Mouse (Mus musculus): Measurements from ENCODE around the gene Pogz.
A peak's percentile ranks its signal among the peaks of the same experiment; 100 is the strongest.
"Not testable (repeated sequence)": the region's sequence is repeated elsewhere in the genome, so short reads cannot be mapped to it uniquely, and the experiment has no call there.

Pogz gene

DNA sequence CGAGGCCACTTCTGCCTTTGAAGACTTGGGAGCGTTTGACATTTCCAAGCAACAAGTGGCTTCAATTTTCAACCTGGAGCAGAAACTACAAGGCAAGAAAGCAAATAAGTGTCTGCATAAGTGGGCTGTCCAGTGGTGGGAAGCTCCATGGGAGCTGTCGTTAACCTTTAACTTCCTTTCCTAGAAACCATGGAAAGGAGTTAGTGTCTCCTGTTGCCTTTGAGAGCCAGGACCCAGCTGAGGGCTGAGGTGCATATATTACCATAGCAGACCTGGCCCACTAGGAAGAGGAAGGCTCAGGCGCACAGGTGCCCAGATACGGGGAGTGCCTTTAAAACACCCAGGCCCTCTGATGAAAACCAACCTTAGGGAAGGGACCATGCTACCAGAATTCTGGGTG is 4.7 kb upstream of the Pogz start:
- no peak for DNase-seq (ENCODE audit: low spot score in 2 of 2)

- DNase-seq (ENCODE audit: low spot score in 2 of 2): no peak
Observed at GRCm38 (mm10) chr3:94833358-94833757, 4.0 kb upstream of the Pogz start.

DNA sequence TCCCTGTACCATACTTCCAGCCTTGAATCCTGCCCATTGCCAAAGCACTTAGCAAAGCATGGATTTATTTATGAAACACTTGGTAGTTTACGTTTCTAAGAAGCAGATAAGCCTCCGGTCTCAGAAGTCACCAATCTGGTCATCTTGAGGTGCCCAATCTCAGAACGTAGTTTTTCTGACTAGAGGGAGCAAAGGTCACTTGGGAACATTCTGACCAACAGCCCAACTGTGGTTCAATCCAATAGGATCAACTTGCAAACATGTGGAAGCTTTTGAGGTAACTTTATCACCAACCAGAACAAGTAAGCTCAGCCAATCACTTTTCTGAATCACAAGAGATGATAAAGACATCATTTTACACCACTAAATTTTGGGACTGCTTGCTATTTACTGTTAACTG is 2.0 kb upstream of the Pogz start:
- DNase-seq (ENCODE audit: low spot score in 2 of 2): no peak

DNA sequence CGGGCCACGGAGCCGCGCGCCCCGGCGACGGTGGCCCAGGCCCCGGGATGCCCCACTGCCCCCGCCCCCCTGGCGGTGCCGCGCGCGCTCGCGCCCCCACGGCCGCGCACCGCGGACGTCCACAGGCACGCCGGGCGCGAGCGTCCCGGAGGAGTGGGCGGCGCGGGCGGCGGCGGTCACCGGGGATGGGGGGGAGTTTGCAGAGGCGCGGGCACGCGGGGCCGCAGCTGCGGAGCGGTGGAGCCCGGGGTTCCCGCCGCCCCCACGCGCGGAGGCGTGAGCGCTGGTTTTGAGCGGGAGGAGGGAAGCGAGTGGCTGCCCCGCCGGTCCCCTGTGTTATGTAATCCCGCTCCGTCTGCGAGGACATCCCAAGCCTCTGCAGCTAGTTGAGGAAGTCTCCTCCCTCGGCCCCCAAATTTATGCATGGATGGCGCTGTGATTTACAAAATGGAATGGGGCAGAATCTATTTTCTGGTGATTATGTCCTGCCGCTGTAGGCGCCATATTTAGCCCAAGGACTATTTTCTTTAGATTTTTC is 661 bp downstream of the Pogz start:
- DNase-seq (ENCODE audit: low spot score in 2 of 2): peak; percentile 88 to 89

DNA sequence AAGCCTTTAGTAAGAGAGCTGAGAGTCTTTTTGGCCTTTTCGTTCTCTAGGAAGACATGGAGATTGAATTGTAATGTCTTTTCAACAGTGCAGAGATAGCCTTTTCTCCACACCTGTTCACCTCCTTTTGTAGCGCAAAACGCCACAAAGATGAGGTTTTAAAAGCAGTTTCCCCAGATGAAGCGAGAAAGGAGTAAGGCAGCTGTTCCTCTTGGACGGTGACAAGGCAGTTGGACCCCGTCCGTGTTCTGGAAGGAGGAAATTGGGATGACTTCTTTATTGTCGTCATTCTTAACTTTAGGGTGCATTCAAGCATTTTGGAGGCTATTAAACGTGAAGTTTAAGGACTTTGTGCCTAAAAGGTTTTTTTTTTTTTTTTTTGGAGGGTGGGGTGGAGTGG is 1.3 kb downstream of the Pogz start:
- DNase-seq (ENCODE audit: low spot score in 2 of 2): no peak

DNA sequence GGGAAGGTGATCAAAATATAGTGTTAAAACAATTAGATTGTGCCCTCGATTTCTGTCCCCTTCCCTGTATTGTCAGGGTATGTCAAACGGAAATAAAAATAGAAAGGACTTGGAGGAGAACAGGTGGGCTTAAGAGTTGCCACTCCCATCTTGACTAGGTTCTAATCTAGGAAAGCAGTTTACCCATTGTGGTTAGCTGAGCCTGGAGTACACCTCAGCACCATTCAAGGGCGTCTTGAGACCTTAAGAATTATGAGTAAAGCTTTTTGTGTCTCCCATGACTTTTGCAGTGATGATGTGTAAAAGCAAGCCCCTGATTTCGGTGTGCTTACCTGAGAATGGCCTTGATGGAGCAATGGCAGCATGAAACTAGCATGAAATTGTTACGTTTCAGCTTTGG is 1.7 kb downstream of the Pogz start:
- no peak for DNase-seq (ENCODE audit: low spot score in 2 of 2)

GRCm38 (mm10) chr3:94847382-94847781 is 10.0 kb downstream of the Pogz start:
- DNase-seq (ENCODE audit: low spot score in 2 of 2): no peak

DNA sequence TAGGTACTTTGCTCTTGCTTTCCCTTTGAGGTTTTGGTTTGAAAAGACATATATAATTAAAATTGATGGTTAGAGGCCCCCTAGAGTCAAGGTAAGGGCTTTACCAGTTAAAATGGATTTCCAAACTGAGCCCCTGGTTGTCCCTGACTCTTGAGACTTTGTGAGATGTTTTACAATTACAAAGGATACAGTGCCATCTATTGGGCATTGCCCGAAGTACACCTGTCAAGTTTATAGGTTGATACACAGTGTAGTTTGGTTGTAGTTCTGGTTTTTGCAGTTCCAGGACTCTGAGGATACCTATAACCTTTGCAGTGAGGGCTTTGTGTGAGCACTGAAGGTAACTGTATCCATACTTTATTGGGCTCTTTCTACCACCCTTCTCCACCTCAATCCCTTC is 12.0 kb downstream of the Pogz start:
- DNase-seq (ENCODE audit: low spot score in 2 of 2): peak; percentile 32 to 75

DNA sequence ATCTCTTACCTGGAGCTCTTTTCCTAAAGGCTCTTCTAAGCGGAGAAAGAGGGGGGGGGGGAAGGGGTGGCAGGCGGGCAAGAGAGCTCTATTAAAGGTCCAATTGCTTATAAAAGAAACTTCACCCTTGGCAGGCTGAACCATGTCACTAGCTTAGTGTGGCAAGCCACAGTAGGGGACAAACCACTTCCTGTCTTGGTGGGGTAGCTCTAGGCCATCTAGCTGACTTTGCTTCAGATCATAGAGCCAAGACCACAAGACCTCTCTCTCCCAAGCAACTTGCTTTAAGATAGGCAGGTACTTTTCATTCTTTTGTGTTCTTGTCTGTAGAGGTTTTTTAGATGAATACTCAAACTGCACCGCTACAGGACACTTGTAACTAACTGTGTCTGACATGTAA is 14.4 kb downstream of the Pogz start:
- no peak for DNase-seq (ENCODE audit: low spot score in 2 of 2)

DNA sequence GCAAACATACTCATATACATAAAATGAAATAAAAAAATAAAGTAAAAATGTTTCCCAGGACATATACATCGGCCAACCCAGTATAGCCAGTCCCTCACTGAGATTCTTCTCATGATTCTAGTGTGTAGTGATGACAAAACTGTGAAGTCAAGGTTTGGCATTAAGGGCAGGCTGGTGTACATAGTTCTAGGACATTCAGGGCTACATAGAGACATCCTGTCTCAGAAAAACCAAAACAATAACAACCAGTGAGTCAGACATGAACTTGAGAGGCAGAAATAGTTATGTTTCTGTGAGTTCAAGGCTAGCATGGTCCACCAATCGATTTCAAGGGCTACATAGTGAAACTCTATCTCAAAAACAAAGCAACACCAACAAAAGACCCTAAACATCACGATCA is 14.8 kb downstream of the Pogz start:
- DNase-seq (ENCODE audit: low spot score in 2 of 2): no peak

- no peak for DNase-seq (ENCODE audit: low spot score in 2 of 2)
Observed at GRCm38 (mm10) chr3:94859471-94859870, 22.1 kb downstream of the Pogz start.

GRCm38 (mm10) chr3:94869011-94869410 is 31.6 kb downstream of the Pogz start:
- no peak for DNase-seq (ENCODE audit: low spot score in 2 of 2)

DNA sequence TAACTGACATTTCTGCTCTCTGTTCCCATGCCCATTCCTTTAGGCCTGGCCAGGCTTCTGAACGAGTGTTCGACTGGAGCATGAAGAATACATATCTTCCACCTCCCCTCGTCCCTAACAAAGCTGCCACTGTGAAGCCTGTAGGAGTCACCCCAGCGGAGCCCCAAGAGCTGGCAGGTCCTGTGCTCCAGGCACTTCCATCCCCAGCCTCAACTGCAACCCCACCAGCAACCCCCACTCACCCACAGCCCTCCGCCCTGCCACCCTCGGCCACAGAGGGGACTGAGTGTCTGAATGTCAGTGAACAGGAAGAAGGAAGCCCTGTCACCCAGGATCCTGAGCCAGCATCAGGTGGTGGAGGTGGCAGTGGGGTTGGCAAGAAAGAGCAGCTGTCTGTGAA is 41.3 kb downstream of the Pogz start:
- DNase-seq (ENCODE audit: low spot score in 2 of 2): no peak

GRCm38 (mm10) chr3:94881840-94882239 is 44.5 kb downstream of the Pogz start:
- DNase-seq (ENCODE audit: low spot score in 2 of 2): no peak

- no peak for DNase-seq (ENCODE audit: low spot score in 2 of 2)
Observed at GRCm38 (mm10) chr3:94882579-94882978, 45.2 kb downstream of the Pogz start.

- DNase-seq (ENCODE audit: low spot score in 2 of 2): peak; percentile 79 to 90
Observed at GRCm38 (mm10) chr3:94886316-94887224, 49.2 kb downstream of the Pogz start, which contains the start of gene Psmb4. Gene Psmb4, minus strand, starts transcription at chr3:94886961.

GRCm38 (mm10) chr3:94888595-94888994 is 51.2 kb downstream of the Pogz start:
- DNase-seq (ENCODE audit: low spot score in 2 of 2): no peak

GRCm38 (mm10) chr3:94894076-94894475 is 56.7 kb downstream of the Pogz start:
- DNase-seq (ENCODE audit: low spot score in 2 of 2): no peak

DNA sequence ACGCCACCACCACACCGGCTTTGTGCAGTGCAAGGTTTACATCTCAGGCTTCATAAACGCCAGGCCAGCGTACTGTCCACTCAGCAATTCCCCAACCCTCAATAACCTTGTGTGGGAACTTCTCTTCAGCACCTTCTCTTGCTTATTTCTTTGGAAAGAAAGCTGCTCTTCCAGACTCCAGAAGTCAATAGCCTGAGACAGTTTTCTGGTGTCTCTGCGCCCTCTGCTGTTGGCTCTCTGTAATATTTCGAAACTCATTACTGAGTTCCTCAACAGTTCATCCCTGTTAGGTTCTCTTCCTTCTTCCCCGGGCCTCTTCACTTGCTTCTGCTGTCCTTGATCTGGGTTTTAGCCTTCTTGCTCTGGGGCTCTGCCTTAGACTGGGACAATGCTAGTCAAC is 65.4 kb downstream of the Pogz start:
- peak; percentile 57 to 79 for DNase-seq (ENCODE audit: low spot score in 2 of 2)

GRCm38 (mm10) chr3:94904759-94905158 is 67.4 kb downstream of the Pogz start:
- not testable (repeated sequence) for DNase-seq (ENCODE audit: low spot score in 2 of 2)

- DNase-seq (ENCODE audit: low spot score in 2 of 2): no peak
Observed at GRCm38 (mm10) chr3:94906482-94906881, 69.1 kb downstream of the Pogz start.

GRCm38 (mm10) chr3:94911050-94911693 is 73.8 kb downstream of the Pogz start:
- DNase-seq (ENCODE audit: low spot score in 2 of 2): no peak

DNA sequence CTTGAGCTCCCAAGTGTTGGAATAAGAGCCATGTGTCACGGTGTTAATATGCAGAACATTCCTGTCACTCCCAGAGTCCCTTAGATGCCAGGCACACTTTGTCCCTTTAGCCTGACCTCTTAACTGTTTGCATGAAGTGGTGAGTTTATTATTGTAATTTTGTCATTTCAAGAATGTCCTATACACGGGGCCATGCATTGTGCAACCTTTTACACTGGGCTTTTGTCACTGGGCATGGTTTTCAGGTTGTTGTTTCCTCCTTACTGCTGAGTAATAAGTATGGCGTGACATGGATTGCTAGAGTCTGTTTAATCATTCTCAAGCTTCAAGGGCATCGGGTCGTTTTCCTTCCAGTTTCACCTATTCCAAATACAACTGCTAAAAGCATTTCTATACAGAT is 76.4 kb downstream of the Pogz start:
- no peak for DNase-seq (ENCODE audit: low spot score in 2 of 2)
